Mouse (Mus musculus): ENCODE results near the gene Ccdc85b. TPM values are rescaled to one million over a fixed set of nuclear protein-coding genes. Genes with fewer than 3 reads are reported as not detected.

Ccdc85b gene
- total and polyA plus RNA-seq, 2 experiments from 2014 or later = 15.3 to 19.3 TPM

GRCm38 (mm10) chr19:5483386-5484359, 26.0 kb upstream of the Ccdc85b start:
- no peak overlapping the region for H3K4me3 ChIP-seq (ENCODE audit: low read depth, low read length)
- H3K27ac ChIP-seq (ENCODE audit: low read depth, low read length) = no peak overlapping the region
- H3K36me3 ChIP-seq (ENCODE audit: insufficient read depth) = peaks cover 69% of the 10 kb centered on the region
- no peak for ATAC-seq
- no peaks in the 10 kb centered on the region for H3K4me1 ChIP-seq (ENCODE audit: insufficient read depth)
- no peaks in the 10 kb centered on the region for H3K9me3 ChIP-seq (ENCODE audit: low read length)
- WGBS = 94% methylated on average over 19 of the region's 19 CpGs
- no peak for TF ChIP-seq CTCF (IDR thresholded peaks at IDR 0.05; ENCODE audit: low read depth)
- no peaks in the 10 kb centered on the region for H3K27me3 ChIP-seq (ENCODE audit: insufficient read depth, low read length)
- H3K4me2 ChIP-seq (ENCODE audit: low read depth) = no peak overlapping the region
- H3K9ac ChIP-seq = no peak overlapping the region
- DNase-seq = no peak

- H3K4me2 ChIP-seq (ENCODE audit: low read depth) = no peak overlapping the region
- 94% methylated on average over 10 of the region's 10 CpGs for WGBS
- no peaks in the 10 kb centered on the region for H3K9me3 ChIP-seq (ENCODE audit: low read length)
- H3K27me3 ChIP-seq (ENCODE audit: insufficient read depth, low read length) = no peaks in the 10 kb centered on the region
- no peaks in the 10 kb centered on the region for H3K4me1 ChIP-seq (ENCODE audit: insufficient read depth)
- no peak for DNase-seq
- no peak for ATAC-seq
- H3K27ac ChIP-seq (ENCODE audit: low read depth, low read length) = no peak overlapping the region
- H3K4me3 ChIP-seq (ENCODE audit: low read depth, low read length) = no peak overlapping the region
- TF ChIP-seq CTCF (IDR thresholded peaks at IDR 0.05; ENCODE audit: low read depth) = no peak
- peaks cover 70% of the 10 kb centered on the region for H3K36me3 ChIP-seq (ENCODE audit: insufficient read depth)
- H3K9ac ChIP-seq = no peak overlapping the region
These were observed 23.7 kb upstream of the Ccdc85b start for GRCm38 (mm10) chr19:5481398-5481797.

GRCm38 (mm10) chr19:5480016-5480415, 22.3 kb upstream of the Ccdc85b start:
- DNase-seq (no peak), ATAC-seq (no peak)
- H3K4me3 ChIP-seq (ENCODE audit: low read depth, low read length) = no peak overlapping the region
- no peak for TF ChIP-seq CTCF (IDR thresholded peaks at IDR 0.05; ENCODE audit: low read depth)
- 92% methylated on average over 10 of the region's 10 CpGs for WGBS
- no peak overlapping the region for H3K9ac ChIP-seq
- no peak overlapping the region for H3K4me2 ChIP-seq (ENCODE audit: low read depth)
- H3K4me1 ChIP-seq (ENCODE audit: insufficient read depth) = peaks cover 6% of the 10 kb centered on the region; the same call in 1 of the 2 replicates
- H3K27me3 ChIP-seq (ENCODE audit: insufficient read depth, low read length) = no peaks in the 10 kb centered on the region
- peaks cover 56% of the 10 kb centered on the region for H3K36me3 ChIP-seq (ENCODE audit: insufficient read depth)
- no peaks in the 10 kb centered on the region for H3K9me3 ChIP-seq (ENCODE audit: low read length)
- no peak overlapping the region for H3K27ac ChIP-seq (ENCODE audit: low read depth, low read length)

- ATAC-seq (no peak), DNase-seq (no peak)
- H3K27me3 ChIP-seq (ENCODE audit: insufficient read depth, low read length) = no peaks in the 10 kb centered on the region
- no peaks in the 10 kb centered on the region for H3K9me3 ChIP-seq (ENCODE audit: low read length)
- peaks cover 36% of the 10 kb centered on the region for H3K36me3 ChIP-seq (ENCODE audit: insufficient read depth)
- no peak overlapping the region for H3K4me3 ChIP-seq (ENCODE audit: low read depth, low read length)
- WGBS = 86% methylated on average over 18 of the region's 18 CpGs
- H3K4me1 ChIP-seq (ENCODE audit: insufficient read depth) = peaks cover 6% of the 10 kb centered on the region; the same call in 1 of the 2 replicates
- no peak overlapping the region for H3K4me2 ChIP-seq (ENCODE audit: low read depth)
- no peak overlapping the region for H3K27ac ChIP-seq (ENCODE audit: low read depth, low read length)
- no peak for TF ChIP-seq CTCF (IDR thresholded peaks at IDR 0.05; ENCODE audit: low read depth)
- no peak overlapping the region for H3K9ac ChIP-seq
These were observed 20.1 kb upstream of the Ccdc85b start for GRCm38 (mm10) chr19:5477668-5478300.

- Histone ChIP-seq H3K9ac (no peak overlapping the region), H3K27me3 (ENCODE audit: insufficient read depth, low read length) (no peaks in the 10 kb centered on the region), H3K4me3 (ENCODE audit: low read depth, low read length) (no peak overlapping the region), H3K4me2 (ENCODE audit: low read depth) (no peak overlapping the region), H3K4me1 (ENCODE audit: insufficient read depth) (peaks cover 6% of the 10 kb centered on the region; the same call in 1 of the 2 replicates), H3K9me3 (ENCODE audit: low read length) (no peaks in the 10 kb centered on the region), H3K36me3 (ENCODE audit: insufficient read depth) (peaks cover 29% of the 10 kb centered on the region), H3K27ac (ENCODE audit: low read depth, low read length) (no peak overlapping the region)
- WGBS = 84% methylated on average over 10 of the region's 10 CpGs
- DNase-seq (no peak), ATAC-seq (no peak)
- no peak for TF ChIP-seq CTCF (IDR thresholded peaks at IDR 0.05; ENCODE audit: low read depth)
These were observed 19.4 kb upstream of the Ccdc85b start for GRCm38 (mm10) chr19:5477004-5477667.

- no peak for TF ChIP-seq CTCF (IDR thresholded peaks at IDR 0.05; ENCODE audit: low read depth)
- 19% methylated on average over 13 of the region's 13 CpGs for WGBS
These were observed 17.5 kb upstream of the Ccdc85b start for GRCm38 (mm10) chr19:5475069-5475714.

More at GRCm38 (mm10) chr19:5475069-5475714, 17.5 kb upstream of the Ccdc85b start:
- Histone ChIP-seq H3K36me3 (ENCODE audit: insufficient read depth) (peaks cover 14% of the 10 kb centered on the region; the same call in 1 of the 2 replicates), H3K4me2 (ENCODE audit: low read depth) (peak overlapping the region; percentile 97), H3K27ac (ENCODE audit: low read depth, low read length) (peak overlapping the region; percentile 59), H3K4me1 (ENCODE audit: insufficient read depth) (peaks cover 6% of the 10 kb centered on the region; the same call in 1 of the 2 replicates), H3K4me3 (ENCODE audit: low read depth, low read length) (peak overlapping the region; percentile 56), H3K9ac (peak overlapping the region; percentile 76), H3K27me3 (ENCODE audit: insufficient read depth, low read length) (no peaks in the 10 kb centered on the region), H3K9me3 (ENCODE audit: low read length) (no peaks in the 10 kb centered on the region)
- DNase-seq (no peak), ATAC-seq (peak; percentile 21)
